Mouse (Mus musculus) G1E (cell line): Measurements from ENCODE around the gene Slfn3.

Experiments used
- CTCF ChIP-seq: IDR thresholded peaks from 2 replicates; pipeline ENCODE4 v1.5.1; 2012; ENCODE audit warnings: low read depth, low read length, inconsistent platforms, mixed read lengths
- GATA1 ChIP-seq: IDR thresholded peaks from 2 replicates; pipeline ENCODE4 v1.6.1; 2012; ENCODE audit warnings: borderline replicate concordance, low read length, inconsistent platforms, mixed read lengths
- POLR2AphosphoS5 ChIP-seq: IDR thresholded peaks from 2 replicates; pipeline ENCODE4 v1.6.1; 2012; ENCODE audit warnings: low read depth, low read length, inconsistent platforms; ENCODE audit not compliant: insufficient replicate concordance
- TAL1 ChIP-seq: conservative IDR thresholded peaks from 2 replicates; pipeline ENCODE4 v1.6.1; 2012; ENCODE audit warnings: low read depth, low read length, inconsistent platforms, mixed read lengths

DNA sequence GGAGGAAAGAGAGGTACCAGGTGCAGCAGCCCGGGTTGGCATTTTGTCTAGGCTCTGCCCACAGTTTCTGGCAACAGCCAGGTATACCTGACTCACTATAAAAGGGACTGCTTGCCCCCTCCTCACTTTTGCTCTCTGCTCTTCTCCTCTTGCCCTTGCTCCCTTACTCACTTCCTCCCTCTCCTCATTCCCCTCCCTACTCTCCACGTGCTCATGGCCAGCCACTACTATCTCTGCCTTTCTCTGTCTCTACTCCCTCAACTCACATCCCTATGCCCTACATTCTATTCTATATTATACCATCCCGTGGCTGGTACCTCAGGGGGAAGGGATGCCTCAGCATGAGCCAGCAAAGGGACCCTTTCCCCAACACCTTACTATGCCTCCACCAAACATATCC is 33.6 kb downstream of the Slfn3 start:
- TF ChIP-seq TAL1 (no peak), CTCF (no peak), POLR2AphosphoS5 (no peak), GATA1 (no peak)
